Mouse (Mus musculus): ENCODE measurements around the gene Sfn.
A peak's percentile ranks its signal among the peaks of the same experiment; 100 is the strongest.

Sfn gene

GRCm38 (mm10) chr4:133574843-133575202 lies 27.1 kb downstream of the Sfn start:
- no peak for DNase-seq

GRCm38 (mm10) chr4:133574070-133574842 lies 27.7 kb downstream of the Sfn start, which contains the start of gene Gpatch3:
Gene Gpatch3, plus strand, starts transcription at chr4:133574745.
- peak; percentile 95 to 97 for DNase-seq

- no peak for DNase-seq
These were observed 31.9 kb downstream of the Sfn start for GRCm38 (mm10) chr4:133570066-133570466.

- DNase-seq = no peak
These were observed 32.5 kb downstream of the Sfn start for GRCm38 (mm10) chr4:133569291-133570065.

GRCm38 (mm10) chr4:133567251-133567650 lies 34.7 kb downstream of the Sfn start:
- DNase-seq = no peak

GRCm38 (mm10) chr4:133563123-133563571 lies 38.8 kb downstream of the Sfn start:
- DNase-seq = peak; percentile 85 to 90

GRCm38 (mm10) chr4:133561622-133562021 lies 40.3 kb downstream of the Sfn start:
- no peak for DNase-seq

- DNase-seq = no peak
These were observed 42.1 kb downstream of the Sfn start for GRCm38 (mm10) chr4:133559846-133560245.

GRCm38 (mm10) chr4:133557041-133557717 lies 44.8 kb downstream of the Sfn start:
- no peak for DNase-seq

- DNase-seq = peak; percentile 39 to 43
These were observed 48.3 kb downstream of the Sfn start for GRCm38 (mm10) chr4:133553448-133554330.

- peak; percentile 42 to 50 for DNase-seq
These were observed 49.1 kb downstream of the Sfn start, which contains the start of gene Nr0b2 for GRCm38 (mm10) chr4:133552768-133553447. Gene Nr0b2, plus strand, starts transcription at chr4:133553376.

- DNase-seq = no peak
These were observed 49.9 kb downstream of the Sfn start for GRCm38 (mm10) chr4:133552029-133552428.

Data from cerebellum, postnatal 10 days (tissue).